Mouse (Mus musculus) CH12.LX (cell line): ENCODE results near the gene Dnah11. TPM values are rescaled to one million over a fixed set of nuclear protein-coding genes. Genes with fewer than 3 reads are reported as not detected.

Experiments
- DNase-seq: peaks from one replicate; pipeline ENCODE4 v3.0.0-alpha.2; 2013; ENCODE audit errors: extremely low read depth
- H3K27ac ChIP-seq: 2 replicates; pipeline ENCODE4 v1.5.1; 2012; ENCODE audit warnings: low read depth, mild to moderate bottlenecking, control low read depth, moderate library complexity; ENCODE audit not compliant: insufficient read depth
- H3K27me3 ChIP-seq: replicated peaks from 2 replicates; pipeline ENCODE3; 2012; ENCODE audit warnings: inconsistent platforms
- H3K36me3 ChIP-seq, 2 experiments: replicated peaks in 1 of 2; 2 replicates each; pipeline versions ENCODE3 to v1.6.1; 2012; ENCODE audit warnings: inconsistent platforms in 1 of 2, low read length in 1 of 2, mild to moderate bottlenecking in 1 of 2, mixed read lengths in 1 of 2, moderate library complexity in 1 of 2; ENCODE audit not compliant: control insufficient read depth in 1 of 2, insufficient read depth in 1 of 2
- H3K4me1 ChIP-seq, 2 experiments: 2 replicates each; pipeline ENCODE4 v1.6.1; 2012; ENCODE audit warnings: inconsistent platforms in 1 of 2, moderate library complexity in 1 of 2; ENCODE audit not compliant: insufficient read depth in 2 of 2, control insufficient read depth in 1 of 2
- H3K4me2 ChIP-seq: 2 replicates; pipeline ENCODE4 v1.6.1; 2012; ENCODE audit warnings: low read depth, mild to moderate bottlenecking, control low read depth; ENCODE audit not compliant: poor library complexity, insufficient read depth, severe bottlenecking
- H3K4me3 ChIP-seq, 3 experiments: fragments of 150-350 bp in 1 of 3; sonication (generic) in 1 of 3; replicated peaks in 1 of 3; 2 replicates each; pipeline versions ENCODE3 to v1.5.1; 2011 to 2012; ENCODE audit warnings: low read depth in 2 of 3, low read length in 2 of 3, mild to moderate bottlenecking in 2 of 3, moderate library complexity in 2 of 3, control low read depth in 1 of 3, improper control_type of control experiment in 1 of 3, inconsistent platforms in 1 of 3, mixed read lengths in 1 of 3; ENCODE audit not compliant: poor library complexity in 1 of 3
- H3K79me2 ChIP-seq: replicated peaks from 2 replicates; pipeline ENCODE4 v1.6.1; 2012; ENCODE audit warnings: mild to moderate bottlenecking, moderate library complexity; ENCODE audit not compliant: control insufficient read depth, poor library complexity, insufficient read depth, severe bottlenecking; ENCODE audit errors: extremely low read depth
- H3K9ac ChIP-seq: 2 replicates; pipeline ENCODE4 v1.6.1; 2012; ENCODE audit warnings: low read depth, mild to moderate bottlenecking, control low read depth, moderate library complexity; ENCODE audit not compliant: insufficient read depth
- H3K9me3 ChIP-seq: replicated peaks from 2 replicates; pipeline ENCODE3; 2012; ENCODE audit warnings: low read length, inconsistent platforms, mixed read lengths
- CHD1 ChIP-seq: IDR thresholded peaks from 2 replicates; pipeline ENCODE4 v1.6.1; 2012; ENCODE audit warnings: low read depth, low read length, improper control_type of control experiment, inconsistent platforms
- E2F4 ChIP-seq: IDR thresholded peaks from 2 replicates; pipeline ENCODE4 v1.6.1; 2011; ENCODE audit warnings: low read depth, low read length, improper control_type of control experiment; ENCODE audit not compliant: insufficient replicate concordance
- EP300 ChIP-seq: IDR thresholded peaks from 2 replicates; pipeline ENCODE4 v1.6.1; 2011; ENCODE audit warnings: low read length, improper control_type of control experiment
- JUND ChIP-seq: conservative IDR thresholded peaks from 2 replicates; pipeline ENCODE4 v1.6.1; 2011; ENCODE audit warnings: low read depth, low read length, improper control_type of control experiment
- KAT2A ChIP-seq: IDR thresholded peaks from 2 replicates; pipeline ENCODE4 v1.6.1; 2012; ENCODE audit warnings: low read length, improper control_type of control experiment, inconsistent platforms; ENCODE audit not compliant: insufficient replicate concordance
- MAFK ChIP-seq: IDR thresholded peaks from 2 replicates; pipeline ENCODE4 v1.6.1; 2011; ENCODE audit warnings: low read length, improper control_type of control experiment; ENCODE audit not compliant: insufficient replicate concordance
- MAX ChIP-seq: IDR thresholded peaks from 2 replicates; pipeline ENCODE4 v1.6.1; 2011; ENCODE audit warnings: low read length, improper control_type of control experiment
- MAZ ChIP-seq: IDR thresholded peaks from 2 replicates; pipeline ENCODE4 v1.6.1; 2012; ENCODE audit warnings: low read depth, mild to moderate bottlenecking, inconsistent platforms, low read length, improper control_type of control experiment, moderate library complexity
- NELFE ChIP-seq: IDR thresholded peaks from 2 replicates; pipeline ENCODE4 v1.6.1; 2011; ENCODE audit warnings: low read depth, low read length, improper control_type of control experiment
- PAX5 ChIP-seq: IDR thresholded peaks from 2 replicates; pipeline ENCODE4 v1.6.1; 2012; ENCODE audit warnings: low read length, inconsistent platforms, mixed read lengths
- RAD21 ChIP-seq: IDR thresholded peaks from 2 replicates; pipeline ENCODE4 v1.6.1; 2011; ENCODE audit warnings: low read depth, mild to moderate bottlenecking, low read length, improper control_type of control experiment, moderate library complexity
- TBP ChIP-seq: conservative IDR thresholded peaks from 2 replicates; pipeline ENCODE4 v1.6.1; 2011; ENCODE audit warnings: low read depth, low read length, improper control_type of control experiment
- TCF12 ChIP-seq: IDR thresholded peaks from 2 replicates; pipeline ENCODE4 v1.6.1; 2014; ENCODE audit warnings: low read depth, mild to moderate bottlenecking, inconsistent platforms, low read length, improper control_type of control experiment
- USF2 ChIP-seq: conservative IDR thresholded peaks from 2 replicates; pipeline ENCODE4 v1.6.1; 2011; ENCODE audit warnings: low read depth, low read length, improper control_type of control experiment
- ZC3H11A ChIP-seq: IDR thresholded peaks from 2 replicates; pipeline ENCODE4 v1.6.1; 2012; ENCODE audit warnings: low read depth, mild to moderate bottlenecking, inconsistent platforms, low read length, improper control_type of control experiment
- ZKSCAN1 ChIP-seq: IDR thresholded peaks from 2 replicates; pipeline ENCODE4 v1.6.1; 2012; ENCODE audit warnings: low read depth, inconsistent platforms, low read length, improper control_type of control experiment, borderline replicate concordance
- ZMIZ1 ChIP-seq: IDR thresholded peaks from 2 replicates; pipeline ENCODE4 v1.6.1; 2012; ENCODE audit warnings: low read depth, mild to moderate bottlenecking, inconsistent platforms, low read length, improper control_type of control experiment
- ZNF384 ChIP-seq: IDR thresholded peaks from 2 replicates; pipeline ENCODE4 v1.6.1; 2012; ENCODE audit warnings: low read depth, low read length, improper control_type of control experiment, inconsistent platforms
- dilution Hi-C: fragments of 300-500 bp; cut with MboI; formaldehyde crosslinking; loops from 2 replicates; pipeline ENCODE4 v1.14.3; 2020; ENCODE audit warnings: low sequenced_read_pairs; ENCODE audit not compliant: extremely low pct_unique_long_range_greater_than_20kb, extremely low pct_ligation_motif_present
- in situ Hi-C: fragments of 300-500 bp; cut with MboI; formaldehyde crosslinking; loops from 3 replicates; pipeline ENCODE4 v1.14.3; 2019; ENCODE audit warnings: low sequenced_read_pairs, low pct_ligation_motif_present, low pct_unique_long_range_greater_than_20kb, mixed read lengths
- polyA plus RNA-seq: library from polyadenylated mRNA; unstranded; fragments of >175 nt; gene quantifications from 2 replicates; pipeline ENCODE4 v1.2.1, GENCODE M21; 2012; ENCODE audit warnings: low read depth; ENCODE audit not compliant: insufficient read length
- total RNA-seq, 2 experiments: library from RNA; depleted of rRNA; stranded (reverse); fragments of 300-350 nt in 1 of 2; fragments of >200 nt in 1 of 2; gene quantifications; 2 replicates each; pipeline ENCODE4 v1.2.3; 2012 to 2014

Gene Dnah11
- total and polyA plus RNA-seq, 3 experiments = 0.85 to 2.5 (median 1.2) TPM

- TF ChIP-seq ZC3H11A (no peak), TBP (no peak), MAFK (no peak), CHD1 (no peak), ZMIZ1 (no peak), MAZ (no peak), MAX (no peak)
Observed at GRCm38 (mm10) chr12:118186881-118187489, 11.9 kb downstream of the Dnah11 start (continued).

GRCm38 (mm10) chr12:118186120-118186880 lies 12.5 kb downstream of the Dnah11 start:
- TF ChIP-seq TCF12 = no peak
- Histone ChIP-seq H3K27me3 (no peaks in the 10 kb centered on the region), H3K27ac (no peak overlapping the region), H3K4me1 (no peaks in the 10 kb centered on the region), H3K36me3 (no peaks in the 10 kb centered on the region), H3K4me2 (no peak overlapping the region), H3K9me3 (no peaks in the 10 kb centered on the region), H3K9ac (no peak overlapping the region), H3K79me2 (no peaks in the 10 kb centered on the region), H3K4me3 (no peak overlapping the region)
- no peak for DNase-seq
- dilution Hi-C loops (no loop called here), in situ Hi-C loops (no loop called here)

DNA sequence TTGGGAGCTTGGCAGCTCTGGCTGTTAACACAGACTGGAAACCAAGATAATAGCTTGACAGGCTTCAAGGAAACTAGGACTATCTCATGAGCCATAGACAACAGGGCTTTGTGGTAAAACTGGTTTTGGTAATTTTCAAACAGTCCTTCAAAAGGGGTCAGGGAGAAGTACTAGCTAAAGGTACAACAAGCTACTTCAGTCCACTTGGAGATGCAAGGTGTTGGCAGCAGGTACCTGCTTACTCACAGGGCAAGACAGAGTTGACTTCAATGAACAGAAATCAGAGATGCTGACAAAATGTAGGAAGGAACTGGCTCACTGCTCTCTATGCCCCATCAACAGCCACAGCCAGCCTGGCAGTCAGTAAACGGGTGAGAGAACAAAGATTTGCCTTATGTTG lies 14.1 kb downstream of the Dnah11 start:
- in situ Hi-C loops = no loop called here
- DNase-seq = no peak
- Histone ChIP-seq H3K79me2 (no peaks in the 10 kb centered on the region), H3K27me3 (no peaks in the 10 kb centered on the region), H3K9me3 (no peaks in the 10 kb centered on the region), H3K4me1 (no peaks in the 10 kb centered on the region)
- no peak for TF ChIP-seq MAZ
- no peak for TF ChIP-seq NELFE
- no peak for TF ChIP-seq ZKSCAN1
- no peak for TF ChIP-seq ZNF384
- TF ChIP-seq RAD21 = no peak
- TF ChIP-seq EP300 = no peak
- TF ChIP-seq JUND = no peak
- TF ChIP-seq TCF12 = no peak
- TF ChIP-seq KAT2A = no peak
- no peak for TF ChIP-seq E2F4
- TF ChIP-seq PAX5 = no peak
- TF ChIP-seq USF2 = no peak
- TF ChIP-seq, all 38 proteins: peak for 0
- no peaks in the 10 kb centered on the region for H3K36me3 ChIP-seq
- H3K4me3 ChIP-seq = no peak overlapping the region
- no peak overlapping the region for H3K4me2 ChIP-seq
- no peak overlapping the region for H3K9ac ChIP-seq
- no peak overlapping the region for H3K27ac ChIP-seq
- dilution Hi-C loops = no loop called here
